Mouse (Mus musculus) adrenal gland, postnatal 14 days (tissue): ENCODE data around the gene Cyba. TPM values are rescaled to one million over a fixed set of nuclear protein-coding genes. Genes with fewer than 3 reads are reported as not detected.

Experiments
- DNase-seq: peaks from one replicate; pipeline ENCODE4 v3.0.0; 2021; ENCODE audit warnings: mixed read lengths
- total RNA-seq: library from RNA; stranded (reverse); gene quantifications from 2 replicates; pipeline ENCODE4 v1.2.3, GENCODE M21; 2021

The Cyba gene
- total RNA-seq, 1 experiment from 2014 or later, result 25.5 TPM

DNA sequence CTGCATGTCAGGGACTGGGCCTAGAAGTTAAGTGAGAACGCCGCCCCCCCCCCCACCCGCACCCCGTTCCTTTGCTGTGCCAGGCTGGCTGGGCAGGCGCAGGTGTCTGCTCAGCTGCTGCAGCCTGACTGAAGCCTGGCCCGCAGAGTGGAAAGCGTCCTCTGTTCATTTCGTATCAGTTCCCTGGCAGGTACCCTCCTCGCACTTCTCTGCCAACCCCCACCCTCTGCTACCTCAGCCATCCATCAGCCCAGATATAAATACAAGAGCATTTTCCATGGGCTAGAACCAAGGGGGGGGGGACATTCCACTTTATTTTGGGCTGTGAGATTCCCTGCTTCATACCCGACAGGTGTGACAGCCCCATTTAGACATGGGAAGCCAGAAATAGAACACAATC lies 19.4 kb upstream of the Cyba start:
- DNase-seq, result no peak

DNA sequence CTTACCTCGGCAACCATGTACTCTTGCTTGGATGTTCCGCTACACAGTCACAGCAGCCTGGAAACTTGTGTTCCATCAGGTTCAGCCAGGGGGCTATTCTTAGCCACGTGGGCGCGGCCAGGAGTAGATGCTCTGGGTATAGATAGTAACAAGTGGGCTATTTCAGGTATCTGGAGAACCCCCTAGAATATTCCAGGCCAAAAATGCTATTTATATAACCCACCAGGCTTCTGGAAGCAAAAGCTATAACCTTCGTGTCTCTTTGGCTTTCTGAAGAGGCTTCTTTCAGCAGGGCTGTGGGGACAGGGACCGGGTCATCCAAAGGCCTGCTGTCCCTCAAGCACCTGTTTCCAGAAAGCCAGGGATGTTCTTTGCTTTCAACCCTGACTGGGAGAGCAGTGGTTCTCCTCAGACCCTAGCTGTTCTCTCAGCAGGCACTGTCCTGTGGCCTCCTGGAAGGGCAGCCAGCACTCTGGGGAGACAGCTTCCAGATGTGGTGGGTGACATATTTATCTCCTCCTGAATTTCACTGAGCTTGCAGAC lies 18.5 kb upstream of the Cyba start:
- no peak for DNase-seq

DNA sequence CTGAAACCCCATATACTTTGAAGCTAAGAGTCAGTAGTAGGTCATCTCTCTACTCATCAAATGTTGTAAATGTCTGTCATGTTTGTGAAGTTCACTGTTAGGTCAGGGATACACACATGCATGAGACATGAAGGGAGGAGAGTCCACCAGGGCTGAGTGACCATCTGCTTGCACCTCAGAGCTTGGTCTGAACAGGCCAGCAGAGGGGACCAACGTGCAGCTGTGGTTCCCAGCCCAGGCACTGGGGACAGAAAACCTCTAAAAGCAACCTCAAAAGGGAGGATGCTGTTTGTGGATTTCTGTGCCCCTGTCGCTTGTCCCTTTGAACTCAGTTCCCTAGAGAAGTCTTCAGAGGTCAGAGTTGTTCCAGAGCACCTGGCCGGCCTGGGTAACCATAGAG lies 12.5 kb upstream of the Cyba start:
- DNase-seq, result peak; percentile 44

DNA sequence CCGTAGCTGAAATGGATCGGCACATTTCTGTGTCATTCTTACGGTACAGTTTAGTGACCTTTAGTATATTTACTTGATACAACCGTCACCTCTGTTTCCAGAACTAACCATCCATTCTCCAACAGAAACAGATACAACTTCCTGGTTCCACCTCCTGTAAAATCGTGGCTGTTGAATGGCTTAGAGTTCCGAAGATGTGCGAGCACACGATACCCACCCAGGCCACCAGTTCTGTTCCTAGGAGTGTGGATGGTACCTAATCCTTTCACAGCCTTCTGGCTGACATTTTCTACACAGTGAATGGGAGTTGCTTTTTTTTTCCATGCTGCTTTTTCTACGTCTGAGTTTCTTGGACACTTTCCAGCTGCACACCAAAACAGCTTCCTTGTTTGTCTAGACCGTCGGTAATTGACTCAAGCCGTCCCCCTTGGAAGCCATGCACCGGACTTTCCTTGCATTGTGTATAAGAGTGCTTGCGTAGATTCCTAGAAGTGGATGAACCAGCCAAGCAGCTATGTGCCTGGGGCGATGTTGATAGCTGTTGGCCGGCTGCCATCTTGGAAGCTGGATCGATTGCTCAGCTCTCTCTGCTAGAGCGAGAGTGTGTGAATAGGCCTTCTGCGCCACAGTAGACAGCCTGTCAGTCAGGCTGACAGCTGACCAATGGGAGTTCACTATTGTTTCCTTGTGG lies 11.5 kb upstream of the Cyba start:
- DNase-seq, result peak; percentile 89

DNA sequence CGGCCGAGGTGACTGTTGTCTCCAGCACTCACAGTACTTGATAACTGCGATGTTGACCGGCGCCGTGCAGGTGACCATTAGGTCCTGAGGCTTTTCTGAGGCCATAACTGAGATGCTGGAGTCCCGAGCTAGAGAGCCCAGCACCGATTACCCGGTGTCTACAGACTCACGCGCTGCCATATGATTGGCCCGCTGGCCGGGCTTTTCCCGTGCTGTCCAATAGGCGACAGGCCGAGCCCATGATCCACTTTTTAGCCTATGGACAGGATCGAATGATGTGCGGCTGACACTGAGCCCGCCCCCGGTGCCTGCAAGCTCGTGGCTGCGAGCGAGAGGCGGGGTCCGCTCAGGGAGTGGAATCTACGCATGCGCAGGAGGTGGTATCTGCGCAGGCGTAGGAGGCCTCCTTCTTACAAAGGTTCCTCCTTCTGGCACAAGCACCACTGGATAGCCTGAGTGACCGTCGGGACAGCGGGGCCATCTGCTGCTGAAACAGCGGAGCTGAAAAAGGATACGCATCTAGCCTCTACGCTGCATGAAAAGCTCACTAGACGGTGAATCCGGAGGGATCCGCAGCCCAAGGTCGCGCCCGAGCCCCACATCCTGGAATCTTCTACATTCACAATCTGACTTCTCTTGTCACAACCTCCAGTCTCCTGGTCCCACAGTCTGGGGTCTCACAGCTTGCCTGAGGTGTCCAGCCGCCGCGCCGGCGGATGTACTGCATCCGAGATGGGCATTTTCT lies 10.7 kb upstream of the Cyba start, which contains the start of gene Mvd:
Gene Mvd, minus strand, starts transcription at position 161 of the 745 bp plus-strand sequence.
- peak; percentile 99 for DNase-seq

DNA sequence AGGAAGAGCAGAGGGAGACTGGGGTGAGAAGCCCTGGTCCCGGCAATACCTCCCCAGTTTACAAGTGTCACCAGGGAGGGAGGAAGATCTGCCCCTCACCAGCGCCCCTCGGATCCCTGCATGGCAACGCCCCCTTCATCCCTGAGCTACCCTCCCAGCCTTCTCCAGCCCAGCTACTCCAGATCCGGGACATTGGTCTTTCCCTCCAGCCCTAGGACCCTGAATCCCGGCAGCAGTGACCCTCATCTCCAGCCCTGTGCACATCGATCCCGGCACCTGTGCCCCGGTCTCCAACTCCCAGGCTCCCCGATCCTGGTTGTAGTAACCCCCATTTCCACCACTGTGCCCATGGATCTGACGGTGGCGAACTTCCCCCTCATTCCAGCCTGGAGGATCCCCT lies 10.1 kb upstream of the Cyba start:
- DNase-seq, result no peak

DNA sequence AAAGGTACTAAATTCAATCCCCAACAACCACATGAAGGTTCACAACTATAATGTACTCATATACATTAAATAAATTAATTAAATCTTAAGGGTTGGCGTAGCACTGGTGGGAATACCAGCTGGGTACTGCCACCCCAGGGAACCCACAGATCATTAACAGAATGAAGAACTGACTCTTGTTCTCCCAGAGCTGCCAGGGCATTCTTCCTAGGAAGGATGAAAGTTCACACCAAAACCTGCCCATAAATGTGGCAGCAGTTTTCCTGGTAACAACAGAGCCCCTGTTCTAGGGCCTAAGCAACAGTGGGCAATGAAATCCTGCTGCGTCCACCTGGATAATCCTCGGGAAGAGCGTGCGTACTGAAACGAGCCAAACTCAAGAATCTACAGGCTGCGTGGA lies 9.6 kb upstream of the Cyba start:
- no peak for DNase-seq

DNA sequence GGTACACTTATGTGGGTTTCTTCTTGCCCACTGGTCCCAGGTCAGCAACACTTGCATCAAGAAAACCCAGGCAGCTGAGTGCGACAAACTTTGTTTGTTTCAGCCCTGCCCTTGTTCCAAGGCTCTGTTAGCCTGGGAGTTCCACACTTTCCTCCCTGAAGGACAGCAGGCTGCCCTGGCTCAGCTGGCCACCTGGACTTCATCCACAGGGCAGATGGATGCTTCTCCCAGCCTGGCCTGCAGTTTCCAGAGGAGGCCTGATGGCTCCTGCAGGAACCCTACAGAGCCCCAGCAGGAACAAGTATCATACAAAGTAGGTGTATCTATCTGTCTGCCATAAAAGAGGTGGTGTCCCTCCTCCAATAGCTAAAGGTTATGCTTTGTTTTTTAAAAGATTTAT lies 8.6 kb upstream of the Cyba start:
- no peak for DNase-seq

DNA sequence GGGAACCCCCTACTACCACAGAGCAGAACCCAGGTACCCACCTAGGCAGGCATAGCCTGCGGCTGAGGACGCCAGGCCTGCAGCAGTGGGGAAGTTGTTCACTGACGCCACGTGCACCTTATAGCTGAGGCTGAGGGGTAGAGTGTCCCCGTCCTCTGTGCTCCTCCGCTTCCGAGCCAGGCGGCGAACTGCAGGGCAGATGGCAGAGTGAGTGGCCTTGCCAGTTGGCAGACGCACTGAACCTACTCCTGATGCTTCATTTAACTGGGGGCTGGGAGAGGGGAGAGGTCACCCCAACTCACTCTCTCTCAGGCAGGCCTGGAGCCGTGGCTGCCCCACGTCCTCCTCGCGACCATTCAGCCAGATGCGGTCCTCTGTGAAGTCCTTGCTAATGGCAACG lies 6.6 kb upstream of the Cyba start:
- DNase-seq, result no peak

DNA sequence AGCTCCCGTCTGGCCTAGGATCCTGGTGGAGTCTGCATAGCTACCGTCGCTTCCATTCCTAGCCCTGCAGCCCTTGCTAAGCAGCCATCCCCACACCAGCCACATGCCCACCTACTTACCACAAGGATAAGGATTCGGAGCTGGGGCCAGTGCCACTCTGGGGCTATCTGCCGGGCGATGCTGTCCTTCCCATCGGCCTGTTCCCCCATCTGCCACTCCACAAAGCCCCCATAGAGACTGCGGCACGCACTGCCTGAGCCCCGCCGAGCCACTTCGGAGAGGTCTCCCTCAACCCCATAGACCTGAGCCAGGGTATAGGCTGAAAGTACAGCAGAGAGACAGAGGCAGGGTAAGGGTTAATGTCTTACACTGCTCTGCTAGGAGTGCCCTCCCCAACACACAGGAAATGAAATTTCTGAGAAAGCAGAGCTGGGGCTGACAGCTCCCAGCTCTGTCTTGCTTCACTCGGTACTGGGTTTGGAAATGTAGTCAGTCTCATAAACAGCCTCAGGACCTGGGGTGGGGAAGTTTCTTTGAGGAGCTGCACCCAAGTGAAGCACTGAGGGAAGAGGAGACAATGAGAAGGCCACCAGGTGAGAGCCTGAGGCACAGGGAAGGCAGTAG lies 5.1 kb upstream of the Cyba start:
- no peak for DNase-seq

DNA sequence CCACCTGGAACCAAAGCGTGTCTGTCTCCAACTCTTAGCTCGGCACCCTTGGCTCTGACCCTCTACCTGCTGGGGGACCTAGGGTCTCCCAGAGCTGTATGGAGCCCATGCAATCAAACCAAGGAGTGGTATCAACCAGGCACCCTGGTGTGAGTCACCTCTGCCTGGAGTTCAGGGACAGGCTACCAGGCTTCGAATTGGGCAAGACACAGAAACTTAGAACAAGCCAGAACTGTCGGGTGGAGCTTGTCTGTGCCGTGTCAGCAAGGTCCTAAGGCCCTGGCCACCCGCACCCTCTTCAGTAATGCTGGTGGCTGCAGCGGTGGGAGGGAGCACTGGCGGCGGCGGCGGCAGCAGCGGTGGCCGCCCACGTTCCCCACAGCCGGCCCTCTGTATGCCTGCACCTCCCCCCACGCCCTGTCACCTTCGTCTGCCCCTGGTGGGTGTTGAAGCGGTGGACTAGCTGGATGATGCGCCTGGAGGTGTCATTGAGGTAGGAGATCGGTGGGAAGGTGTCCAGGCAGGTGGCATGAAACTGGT lies 3.9 kb upstream of the Cyba start:
- DNase-seq, result no peak

DNA sequence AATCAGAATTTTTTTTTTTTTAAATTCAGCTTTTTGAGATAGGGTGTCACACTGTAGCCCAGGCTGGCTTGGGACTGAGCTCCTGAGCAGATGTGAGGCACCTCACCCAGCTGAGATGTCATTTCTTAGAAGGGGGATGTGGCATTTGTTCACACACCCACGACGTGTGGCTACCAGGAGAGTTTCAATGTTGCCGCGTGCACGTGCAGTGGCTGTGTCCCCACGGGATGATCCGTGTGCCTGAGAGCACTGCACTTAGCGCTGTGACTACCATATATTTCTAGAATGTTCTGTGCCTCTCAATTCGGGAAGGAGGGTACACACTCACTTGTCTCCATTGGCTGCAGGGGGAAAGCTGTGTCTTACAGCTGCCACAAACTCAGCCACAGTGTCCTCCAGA lies 3.4 kb upstream of the Cyba start:
- DNase-seq, result no peak

DNA sequence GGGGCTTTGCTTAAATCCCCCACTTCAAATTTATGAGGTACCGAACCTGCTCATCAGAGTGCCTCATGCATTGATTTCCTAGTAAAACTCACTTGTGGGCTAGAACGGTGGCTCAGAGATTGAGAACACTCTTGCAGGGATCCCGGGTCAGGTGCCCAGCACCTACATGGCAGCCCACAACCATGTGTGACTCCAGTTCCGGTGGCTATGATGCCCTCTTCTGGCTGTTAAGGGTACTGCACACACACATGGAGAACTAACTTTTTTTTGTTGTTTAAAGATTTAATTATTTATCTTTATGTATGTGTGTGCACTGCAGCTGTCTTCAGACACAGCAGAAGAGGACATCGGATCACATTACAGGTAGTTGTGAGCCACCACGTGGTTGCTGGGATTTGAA lies 2.6 kb upstream of the Cyba start:
- DNase-seq, result no peak

DNA sequence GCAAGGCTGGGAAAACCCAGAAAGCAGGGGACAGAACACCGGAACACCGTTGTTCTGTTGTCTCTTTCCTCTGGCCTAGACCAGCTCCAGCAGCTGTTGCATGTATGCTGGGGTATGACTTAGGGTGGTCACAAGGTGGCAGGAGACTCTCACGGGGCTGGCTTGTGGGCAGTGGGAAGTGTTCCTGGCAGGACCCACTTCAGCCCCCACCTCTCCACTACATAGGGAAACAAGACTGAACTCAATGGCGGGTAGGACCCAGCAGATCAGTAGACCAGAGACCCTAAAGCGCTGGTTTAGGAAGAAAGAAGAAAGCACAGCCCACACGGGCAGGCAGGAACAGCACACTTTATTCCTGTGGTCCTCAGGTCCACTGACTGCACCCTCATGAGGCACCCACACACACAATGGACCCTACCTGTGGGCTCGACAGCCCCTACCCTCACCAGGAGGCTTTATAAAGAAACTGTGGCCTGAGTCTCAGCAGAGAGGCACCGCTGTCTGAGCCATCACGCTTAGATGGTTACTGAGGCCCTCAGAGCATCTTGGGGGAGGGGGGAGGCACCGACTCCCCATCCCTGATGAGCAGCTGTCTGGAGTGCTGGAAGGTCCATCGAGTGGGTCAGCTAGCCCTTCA lies 657 bp upstream of the Cyba start:
- peak; percentile 36 for DNase-seq

DNA sequence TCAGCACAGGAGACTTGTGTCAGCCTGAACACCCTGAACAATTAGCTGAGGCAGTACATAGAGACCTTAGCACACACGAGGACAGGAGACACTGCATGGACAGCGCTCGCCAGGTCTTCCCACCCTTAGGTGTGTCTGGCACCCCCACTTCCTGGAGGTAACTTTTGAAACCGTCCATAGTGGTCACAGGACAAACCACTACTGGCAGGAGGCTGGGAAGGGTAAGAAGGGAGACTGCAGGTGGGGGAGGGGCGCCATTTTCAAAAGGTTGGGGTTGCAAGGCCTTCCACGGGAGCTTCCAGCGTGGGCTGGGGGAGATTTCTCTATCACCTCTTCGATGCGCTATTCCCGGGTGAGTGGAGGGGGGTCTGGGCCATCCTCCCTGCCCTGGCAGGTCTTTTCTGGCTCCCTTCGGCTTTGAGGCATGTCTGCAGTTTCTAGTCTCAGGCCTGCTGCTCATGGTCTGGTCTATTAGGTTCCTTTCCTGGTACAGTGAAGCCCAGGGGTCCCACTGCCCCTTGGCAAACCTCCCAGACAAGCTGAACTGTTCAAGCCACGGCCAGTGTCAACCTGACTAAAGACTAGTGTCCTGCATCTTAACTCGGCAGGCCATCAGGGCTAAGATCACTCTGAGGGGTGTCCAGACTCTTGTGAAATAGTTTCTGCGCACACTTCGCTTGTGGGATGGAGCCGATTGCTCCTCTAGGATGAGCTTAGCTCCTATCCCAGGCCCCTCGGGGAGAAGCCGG lies 862 bp downstream of the Cyba start:
- no peak for DNase-seq

DNA sequence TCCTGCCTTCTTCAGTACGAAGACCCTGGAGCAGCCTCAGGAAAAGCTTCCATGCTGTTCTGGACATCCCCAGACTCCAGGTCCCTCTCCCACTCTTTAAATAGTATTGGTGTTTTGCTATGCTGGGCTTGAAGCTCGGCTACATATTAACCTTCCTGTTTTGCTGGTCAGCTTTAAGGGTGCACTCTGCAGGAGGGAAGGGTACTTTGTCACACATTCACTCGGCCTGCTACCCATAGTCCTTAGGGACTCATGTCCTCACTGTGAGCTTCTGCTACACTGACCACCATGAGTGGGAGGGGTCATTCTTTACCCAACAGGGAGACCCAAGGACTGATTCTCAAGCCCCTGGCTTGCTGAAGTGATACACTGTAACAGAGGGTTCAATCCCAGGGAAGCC lies 2.1 kb downstream of the Cyba start:
- no peak for DNase-seq

DNA sequence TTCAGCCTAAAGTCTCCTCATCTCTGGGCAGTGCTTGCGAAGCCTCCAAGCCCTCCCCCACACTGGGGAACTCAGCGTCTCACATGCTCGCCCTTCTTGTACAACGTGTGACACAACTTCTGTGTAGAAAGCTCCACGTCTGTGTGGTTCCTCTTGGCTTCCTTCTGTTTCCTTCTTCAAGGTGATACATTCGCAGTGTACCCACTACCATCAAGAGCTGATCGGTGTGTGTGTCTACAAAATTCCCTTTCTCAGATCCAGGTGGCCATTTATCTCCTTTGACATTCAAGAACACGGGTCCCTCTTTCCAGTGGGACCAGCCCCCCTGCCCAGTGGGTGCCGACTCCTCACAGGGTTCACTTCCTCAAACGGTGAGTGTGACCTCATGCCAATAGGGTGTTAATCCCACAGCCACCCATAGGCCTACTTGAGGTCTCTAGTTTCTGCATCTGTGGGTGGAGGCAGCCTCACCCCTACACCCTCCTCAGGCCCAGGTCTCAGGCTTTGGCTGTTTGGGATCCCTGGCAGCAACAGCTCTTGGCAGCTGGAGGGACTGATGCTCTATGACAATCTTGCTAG lies 2.6 kb downstream of the Cyba start:
- DNase-seq, result no peak

DNA sequence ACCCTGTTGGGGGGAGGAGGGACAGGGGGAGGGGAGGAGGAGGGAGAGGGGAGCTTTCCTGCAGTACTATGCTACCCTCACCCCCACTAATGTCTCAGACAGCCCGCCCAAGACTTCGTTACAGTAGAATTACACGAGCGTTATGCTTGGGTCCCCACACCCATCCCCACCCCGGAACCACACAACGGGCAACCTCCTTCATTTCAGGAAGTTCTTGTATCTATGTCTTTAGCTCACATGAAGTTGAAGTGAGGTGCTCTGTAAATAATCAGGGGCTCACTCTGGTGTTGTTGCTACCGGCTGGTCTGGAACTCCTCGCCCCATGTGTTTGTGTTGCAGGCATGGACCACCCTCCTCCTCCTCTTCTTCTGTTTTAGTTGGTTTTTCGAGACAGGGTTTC lies 4.6 kb downstream of the Cyba start:
- no peak for DNase-seq

DNA sequence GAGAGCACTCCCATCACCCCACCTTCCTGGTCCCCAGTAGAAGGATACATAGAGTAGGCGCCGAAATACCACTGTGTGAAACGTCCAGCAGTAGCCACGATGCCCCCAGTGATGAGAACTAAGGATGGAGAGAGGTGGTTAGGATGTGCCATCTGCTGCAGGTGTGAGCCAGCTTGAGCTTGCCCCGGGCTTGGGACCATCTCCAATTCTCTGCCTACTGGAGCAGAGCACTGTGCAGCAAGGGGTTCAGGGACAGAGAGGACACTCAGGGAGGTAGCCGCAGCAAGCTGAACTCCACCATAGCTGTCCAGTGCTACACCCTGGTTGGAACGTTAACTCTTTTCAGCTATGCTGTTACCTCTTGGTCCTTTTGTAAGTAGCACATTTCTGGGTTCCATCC lies 5.1 kb downstream of the Cyba start:
- DNase-seq, result no peak

DNA sequence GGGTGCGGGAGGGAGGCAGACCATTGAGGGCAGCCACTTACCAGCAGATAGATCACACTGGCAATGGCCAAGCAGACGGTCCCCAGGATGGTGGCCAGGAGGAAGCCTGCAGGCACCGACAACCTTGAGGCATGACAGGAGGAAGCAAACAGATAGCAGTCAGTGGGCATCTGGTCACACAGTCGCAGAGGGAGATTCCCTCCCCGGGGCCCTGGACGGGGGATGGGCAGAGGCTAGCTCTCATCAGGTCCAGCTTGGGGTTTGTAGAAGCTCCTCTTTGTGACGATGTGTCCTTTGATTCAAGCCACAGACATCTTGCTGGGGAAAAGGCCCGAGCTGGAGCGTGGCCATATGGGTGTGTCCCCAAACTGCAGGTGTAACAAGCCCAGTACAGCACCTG lies 6.6 kb downstream of the Cyba start:
- no peak for DNase-seq

DNA sequence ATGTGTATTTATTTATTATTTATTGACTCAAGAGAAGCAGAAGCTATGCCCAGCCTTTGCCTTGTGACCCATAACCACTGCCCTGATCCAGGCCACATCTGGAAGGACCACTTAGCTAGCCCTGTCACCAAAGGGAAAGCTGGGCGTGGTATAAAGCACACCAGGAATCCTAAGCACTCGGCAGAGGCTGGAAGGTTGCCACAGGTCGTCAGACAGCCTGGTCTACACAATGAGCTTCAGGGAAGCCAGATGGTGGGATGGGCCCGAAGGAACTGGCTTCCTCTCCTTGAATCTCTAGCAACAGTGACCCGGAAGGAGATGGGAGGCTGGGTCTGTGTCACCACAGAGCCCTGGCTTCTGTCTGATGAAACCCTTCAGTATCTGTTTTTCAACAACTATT lies 9.1 kb downstream of the Cyba start:
- no peak for DNase-seq
